Comparison of ENCODE assay signal across 22 mouse cellular contexts in the genomic region with DNA sequence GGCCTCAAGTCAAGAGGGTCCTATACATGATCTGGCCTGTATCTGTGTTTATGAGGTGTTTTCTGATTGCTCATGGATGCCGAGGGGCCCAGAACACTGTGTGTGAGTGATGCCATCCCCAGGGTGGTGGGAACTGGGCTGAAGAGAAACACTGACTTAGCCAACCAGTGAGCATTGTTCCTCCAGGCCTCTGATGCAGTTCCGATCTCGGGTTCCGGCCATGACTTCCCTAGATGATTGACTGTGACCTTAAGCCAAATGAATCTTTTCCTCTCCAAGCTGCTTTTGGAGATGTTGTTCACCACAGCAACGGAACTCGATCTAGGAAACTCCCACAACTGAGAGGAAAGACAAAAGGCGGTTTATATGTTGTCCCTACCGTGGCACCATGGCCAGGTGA. TPM values are rescaled to one million over a fixed set of nuclear protein-coding genes. Genes with fewer than 3 reads are reported as not detected.
A peak's percentile ranks its signal among the peaks of the same experiment; 100 is the strongest.
DNase-seq lines count a peak whose midpoint lies in the region; ATAC-seq and TF ChIP-seq lines count a peak whose summit lies in the region.
"Had no signal": no experiment of that assay in that cellular context is flagged by ENCODE, and none has a peak within 500 bp of the region (broad histone marks: within the 10 kb centered on the region; RNA-seq: fewer than 3 reads in every experiment).

No protein-coding gene starts in this region.

- H3K4me1 ChIP-seq in heart, postnatal 0 days (ENCODE audit: control insufficient read depth, insufficient read depth): 0 out of 2 replicates have a peak, but pooled peaks cover 4% of the 10 kb centered on the region
- H3K4me1 ChIP-seq in heart, embryonic 11.5 days (ENCODE audit: control insufficient read depth, insufficient read depth, low read length): no peaks in the 10 kb centered on the region
- peaks cover 4% of the 10 kb centered on the region for H3K4me1 ChIP-seq in liver, adult 2 months (ENCODE audit: control insufficient read depth, insufficient read depth, low read length)
- no peaks in the 10 kb centered on the region for H3K4me1 ChIP-seq in liver, embryonic 11.5 days (replicated peaks; ENCODE audit: control insufficient read depth, insufficient read depth, low read length)
- no peaks in the 10 kb centered on the region for H3K4me1 ChIP-seq in spleen, adult 2 months (ENCODE audit: control insufficient read depth, insufficient read depth, insufficient read length)
- H3K4me1 ChIP-seq: stomach, embryonic 15.5 days had no signal

- 71% methylated on average over 8 of the region's 8 CpGs for WGBS in heart, postnatal 0 days
- WGBS in heart, embryonic 11.5 days (ENCODE audit: insufficient replicate concordance): 88% methylated on average over 8 of the region's 8 CpGs
- 73% methylated on average over 8 of the region's 8 CpGs for WGBS in liver, adult 2 months
- WGBS in liver, embryonic 11.5 days: 85% methylated on average over 8 of the region's 8 CpGs
- WGBS in spleen, adult 2 months: 86% methylated on average over 8 of the region's 8 CpGs

- no peaks in the 10 kb centered on the region for H3K79me2 ChIP-seq in liver, adult 2 months (ENCODE audit: control insufficient read depth, insufficient read depth, low read length)

- peak overlapping the region; percentile 63 for H3K27ac ChIP-seq in gastrocnemius, adult 2 months
- peak overlapping the region; percentile 35; the same call in 1 of the 2 replicates for H3K27ac ChIP-seq in heart, postnatal 0 days (ENCODE audit: low read depth)
- H3K27ac ChIP-seq in heart, embryonic 11.5 days (ENCODE audit: low read depth, low read length): no peak overlapping the region
- H3K27ac ChIP-seq in liver, adult 2 months (replicated peaks; ENCODE audit: insufficient read depth, low read depth, low read length): 0 out of 2 replicates have a peak overlapping the region, but pooled peaks have one; percentile 16
- H3K27ac ChIP-seq in liver, embryonic 11.5 days (ENCODE audit: low read depth, low read length): no peak overlapping the region
- H3K27ac ChIP-seq in spleen, adult 2 months (ENCODE audit: insufficient read depth, low read length): peak overlapping the region; percentile 20; the same call in 1 of the 2 replicates
- H3K27ac ChIP-seq: embryonic facial prominence, embryonic 13.5 days; forebrain, embryonic 10.5 days; forebrain, embryonic 15.5 days; hindbrain, embryonic 13.5 days; stomach, embryonic 15.5 days had no signal

- TF ChIP-seq POLR2A in liver, adult 2 months (IDR thresholded peaks at IDR 0.05; ENCODE audit: extremely low read depth, insufficient read depth, low read length): no peak
- no peak for TF ChIP-seq POLR2A in spleen, adult 2 months (IDR thresholded peaks at IDR 0.05; ENCODE audit: low read depth, low read length)

- DNase-seq in gastrocnemius, adult 2 months: no peak
- no peak for DNase-seq in gastrocnemius, postnatal 14 days
- no peak for DNase-seq in heart, postnatal 0 days (ENCODE audit: low spot score)
- DNase-seq in liver, adult 2 months (ENCODE audit: extremely low read depth, low read depth, low spot score): peak; percentile 38
- no peak for DNase-seq in liver, embryonic 11.5 days (ENCODE audit: low spot score)
- no peak for DNase-seq in spleen, adult 2 months (ENCODE audit: low read depth in 1 of 2, low spot score in 2 of 2)
- no peak for DNase-seq in spleen, postnatal 36 days (ENCODE audit: low spot score in 2 of 2)
- DNase-seq: adrenal gland, adult 8-10 months; cerebellum, adult 11-12 months; cerebellum, adult 9-11 months; heart, postnatal 4 days; liver; midbrain, embryonic 14.5 days had no signal

- TF ChIP-seq CTCF in gastrocnemius, adult 2 months (IDR thresholded peaks at IDR 0.05): no peak
- TF ChIP-seq CTCF in heart, postnatal 0 days (IDR thresholded peaks at IDR 0.05; ENCODE audit: low read depth): no peak
- TF ChIP-seq CTCF in liver, adult 2 months (IDR thresholded peaks at IDR 0.05; ENCODE audit: low read depth, low read length): no peak
- no peak for TF ChIP-seq CTCF in spleen, adult 2 months (IDR thresholded peaks at IDR 0.05; ENCODE audit: extremely low read depth, insufficient read depth, insufficient read length, insufficient replicate concordance)

- no peaks in the 10 kb centered on the region for H3K9me3 ChIP-seq in heart, postnatal 0 days (replicated peaks; ENCODE audit: control insufficient read depth, low read length)
- no peaks in the 10 kb centered on the region for H3K9me3 ChIP-seq in heart, embryonic 11.5 days (replicated peaks; ENCODE audit: control insufficient read depth, low read length)
- H3K9me3 ChIP-seq in liver, embryonic 11.5 days (ENCODE audit: control insufficient read depth, low read length): no peaks in the 10 kb centered on the region
- H3K9me3 ChIP-seq: embryonic facial prominence, embryonic 13.5 days; forebrain, embryonic 10.5 days; forebrain, embryonic 15.5 days; hindbrain, embryonic 13.5 days; stomach, embryonic 15.5 days had no signal

- no peak overlapping the region for H3K9ac ChIP-seq in heart, postnatal 0 days (replicated peaks; ENCODE audit: low read depth, low read length)
- no peak overlapping the region for H3K9ac ChIP-seq in heart, embryonic 11.5 days (ENCODE audit: low read depth, low read length)
- H3K9ac ChIP-seq in liver, adult 2 months (ENCODE audit: low read depth, low read length): no peak overlapping the region
- no peak overlapping the region for H3K9ac ChIP-seq in liver, embryonic 11.5 days (ENCODE audit: low read depth, low read length)
- H3K9ac ChIP-seq: embryonic facial prominence, embryonic 13.5 days; forebrain, embryonic 15.5 days; hindbrain, embryonic 13.5 days; stomach, embryonic 15.5 days had no signal

- no peaks in the 10 kb centered on the region for H3K36me3 ChIP-seq in heart, postnatal 0 days (replicated peaks; ENCODE audit: control insufficient read depth, insufficient read depth, low read length)
- no peaks in the 10 kb centered on the region for H3K36me3 ChIP-seq in heart, embryonic 11.5 days (ENCODE audit: control insufficient read depth, insufficient read depth, low read length)
- H3K36me3 ChIP-seq in liver, adult 2 months (ENCODE audit: control insufficient read depth, insufficient read depth, low read length): no peaks in the 10 kb centered on the region
- no peaks in the 10 kb centered on the region for H3K36me3 ChIP-seq in liver, embryonic 11.5 days (ENCODE audit: control insufficient read depth, insufficient read depth, low read length)
- H3K36me3 ChIP-seq in spleen, adult 2 months (ENCODE audit: control insufficient read depth, insufficient read depth, low read length): no peaks in the 10 kb centered on the region
- H3K36me3 ChIP-seq: embryonic facial prominence, embryonic 13.5 days; forebrain, embryonic 10.5 days; forebrain, embryonic 15.5 days; G1E; hindbrain, embryonic 13.5 days; stomach, embryonic 15.5 days had no signal

- H3K27me3 ChIP-seq in heart, postnatal 0 days (ENCODE audit: control insufficient read depth, insufficient read depth, low read length): no peaks in the 10 kb centered on the region
- no peaks in the 10 kb centered on the region for H3K27me3 ChIP-seq in heart, embryonic 11.5 days (ENCODE audit: control insufficient read depth, insufficient read depth, low read length)
- no peaks in the 10 kb centered on the region for H3K27me3 ChIP-seq in liver, adult 2 months (ENCODE audit: control insufficient read depth, insufficient read depth, low read length)
- no peaks in the 10 kb centered on the region for H3K27me3 ChIP-seq in liver, embryonic 11.5 days (replicated peaks; ENCODE audit: control insufficient read depth, insufficient read depth, low read length)
- no peaks in the 10 kb centered on the region for H3K27me3 ChIP-seq in spleen, adult 2 months (ENCODE audit: control insufficient read depth, insufficient read depth, low read length)
- H3K27me3 ChIP-seq: embryonic facial prominence, embryonic 13.5 days; forebrain, embryonic 15.5 days; hindbrain, embryonic 13.5 days; stomach, embryonic 15.5 days had no signal

- 0 out of 2 replicates have a peak, but pooled peaks have one; percentile 51 for TF ChIP-seq EP300 in heart, postnatal 0 days (IDR thresholded peaks at IDR 0.05; ENCODE audit: low read depth)

- H3K4me2 ChIP-seq in heart, postnatal 0 days (ENCODE audit: low read depth, low read length): no peak overlapping the region
- H3K4me2 ChIP-seq in heart, embryonic 11.5 days: no peak overlapping the region
- H3K4me2 ChIP-seq in liver, embryonic 11.5 days: no peak overlapping the region
- H3K4me2 ChIP-seq: embryonic facial prominence, embryonic 13.5 days; forebrain, embryonic 15.5 days; hindbrain, embryonic 13.5 days; stomach, embryonic 15.5 days had no signal

- no peak for ATAC-seq in heart, postnatal 0 days (ENCODE audit: insufficient read depth, low read depth)
- no peak for ATAC-seq in heart, embryonic 11.5 days (replicated peaks; ENCODE audit: insufficient number of reproducible peaks, low FRiP score, low TSS enrichment)
- ATAC-seq in liver, embryonic 11.5 days (replicated peaks; ENCODE audit: low FRiP score): no peak
- ATAC-seq: forebrain, embryonic 15.5 days; intestine, embryonic 16.5 days had no signal

- H3K4me3 ChIP-seq in gastrocnemius, adult 2 months: no peak overlapping the region
- no peak overlapping the region for H3K4me3 ChIP-seq in heart, postnatal 0 days (ENCODE audit: low read depth, low read length)
- no peak overlapping the region for H3K4me3 ChIP-seq in heart, embryonic 11.5 days (ENCODE audit: low read depth, low read length)
- no peak overlapping the region for H3K4me3 ChIP-seq in liver, adult 2 months (ENCODE audit: insufficient read depth, low read depth, low read length)
- H3K4me3 ChIP-seq in liver, embryonic 11.5 days (ENCODE audit: low read depth, low read length): no peak overlapping the region
- H3K4me3 ChIP-seq in spleen, adult 2 months (ENCODE audit: extremely low read depth, insufficient read depth, insufficient read length): no peak overlapping the region
- H3K4me3 ChIP-seq: embryonic facial prominence, embryonic 13.5 days; forebrain, embryonic 10.5 days; forebrain, embryonic 15.5 days; hindbrain, embryonic 13.5 days; stomach, embryonic 15.5 days had no signal

- intact Hi-C loops in gastrocnemius, adult 2 months (cut with DNase I): no loop called here
- intact Hi-C loops in gastrocnemius, postnatal 14 days (cut with DNase I; ENCODE audit: low total_unique reads): no loop called here

RNA-seq across cellular contexts. Expression of gene Ptprm, which starts 9.1 kb away (rescaled TPM):
- 10 to 100 TPM; 21.5 to 32.7 TPM for total RNA-seq in gastrocnemius, adult 2 months (2021)
- total RNA-seq in gastrocnemius, postnatal 14 days (2021): 10 to 100 TPM; 31.2 to 33.6 TPM
- total RNA-seq in heart, postnatal 0 days (2014; rRNA removed; ENCODE audit: low replicate concordance): 46.1 and 48.0 TPM in 2 replicates
- polyA plus RNA-seq in heart, postnatal 0 days (2015; fragmentation: Nextera tagmentation; extraction: Ambion mirVana): 9.8 and 11.9 TPM in 2 replicates
- 15.9 and 16.0 TPM in 2 replicates for polyA plus RNA-seq in heart, embryonic 11.5 days (2014; fragmentation: Nextera tagmentation; extraction: Ambion mirVana)
- 3.3 and 3.6 TPM in 2 replicates for total RNA-seq in liver, adult 2 months (2014; rRNA removed)
- 0.78 and 1.1 TPM in 2 replicates for polyA plus RNA-seq in liver, adult 2 months (2012; rRNA removed)
- 5.0 and 5.7 TPM in 2 replicates for polyA plus RNA-seq in liver, embryonic 11.5 days (2014; fragmentation: Nextera tagmentation; extraction: Ambion mirVana)
- 3.6 and 5.0 TPM in 2 replicates for polyA plus RNA-seq in spleen, adult 2 months (2012; rRNA removed)
- total RNA-seq: monocyte, adult 5-6 weeks had no signal
- polyA plus RNA-seq: G1E had no signal

Comparison
In these comparisons a context has a peak if more than half of its experiments do, and no peak if none do; other contexts are left out.
1. H3K27ac ChIP-seq: peak in gastrocnemius, adult 2 months (single experiment), heart, postnatal 0 days (single experiment), liver, adult 2 months (single experiment) and spleen, adult 2 months (single experiment); none in heart, embryonic 11.5 days (single experiment) and liver, embryonic 11.5 days (single experiment).